Mouse (Mus musculus) Patski (cell line): ENCODE data around the gene Sptbn1. TPM values are rescaled to one million over a fixed set of nuclear protein-coding genes. Genes with fewer than 3 reads are reported as not detected.
A peak's percentile ranks its signal among the peaks of the same experiment; 100 is the strongest.

Source experiments
- ATAC-seq: fragments of 100-300 bp; one replicate; pipeline ENCODE4 v1.8.0; 2021
- CTCF ChIA-PET: fragments of 350-600 bp; sonication (Branson Sonifier 250); formaldehyde crosslinking; loops from one replicate; lab custom pipeline; 2022; ENCODE audit warnings: inconsistent platforms; lab: Charles Lee
- POLR2A ChIA-PET: fragments of 350-600 bp; sonication (Branson Sonifier 250); formaldehyde crosslinking; loops from one replicate; lab custom pipeline; 2022; ENCODE audit warnings: antibody characterized with exemption, inconsistent platforms; lab: Charles Lee
- DNase-seq: peaks from one replicate; pipeline ENCODE4 v3.0.0-alpha.2; 2011; ENCODE audit warnings: low read depth, low spot score
- H3K27me3 ChIP-seq: fragments of 371-371 bp; one replicate; pipeline ENCODE4 v1.5.1; 2021
- CTCF ChIP-seq: fragments of 100-300 bp; IDR thresholded peaks from one replicate; pipeline ENCODE4 v1.5.1; 2021
- in situ Hi-C: fragments of 300-500 bp; cut with MboI; formaldehyde crosslinking; loops from 3 replicates; pipeline ENCODE4 v1.11.1; 2018; ENCODE audit warnings: low pct_unique_long_range_greater_than_20kb, mixed read lengths
- polyA plus RNA-seq: library from polyadenylated mRNA; unstranded; gene quantifications from one replicate; pipeline ENCODE4 v1.2.3, GENCODE M21; 2021

Gene Sptbn1
- polyA plus RNA-seq, 1 experiment from 2014 or later, result 151 TPM

DNA sequence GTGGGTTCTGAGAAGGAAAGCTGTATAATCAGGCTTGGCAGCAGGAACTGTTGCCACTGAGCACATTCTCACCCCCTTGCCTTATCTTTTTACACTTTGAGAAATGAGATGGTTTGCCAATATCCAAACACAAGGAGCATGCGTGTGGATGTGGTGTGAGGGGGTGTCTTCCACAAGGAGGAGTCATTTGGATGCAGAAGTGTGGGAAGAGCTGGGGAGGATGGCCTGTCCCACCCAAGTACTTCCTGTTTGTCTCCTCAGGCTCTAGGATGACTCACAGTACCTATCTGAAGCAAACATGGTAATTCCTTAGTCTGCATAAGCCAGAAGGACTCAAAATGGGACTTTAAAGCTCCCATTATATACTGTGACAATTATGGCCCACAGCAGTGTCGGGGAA, 165.4 kb downstream of the Sptbn1 start:
- ATAC-seq, result no peak
- H3K27me3 ChIP-seq, result no peaks in the 10 kb centered on the region
- TF ChIP-seq CTCF, result no peak
- ChIA-PET POLR2A (no interaction called here), CTCF (interaction anchor here (1.6 kb wide), 1 partner anchor 116 kb away, joined by 4 read pairs; no protein-coding TSS in a partner anchor)
- DNase-seq, result no peak
- in situ Hi-C loops, result loop anchor here (25.0 kb wide), 1 partner anchor 710 kb away; no protein-coding TSS in a partner anchor

DNA sequence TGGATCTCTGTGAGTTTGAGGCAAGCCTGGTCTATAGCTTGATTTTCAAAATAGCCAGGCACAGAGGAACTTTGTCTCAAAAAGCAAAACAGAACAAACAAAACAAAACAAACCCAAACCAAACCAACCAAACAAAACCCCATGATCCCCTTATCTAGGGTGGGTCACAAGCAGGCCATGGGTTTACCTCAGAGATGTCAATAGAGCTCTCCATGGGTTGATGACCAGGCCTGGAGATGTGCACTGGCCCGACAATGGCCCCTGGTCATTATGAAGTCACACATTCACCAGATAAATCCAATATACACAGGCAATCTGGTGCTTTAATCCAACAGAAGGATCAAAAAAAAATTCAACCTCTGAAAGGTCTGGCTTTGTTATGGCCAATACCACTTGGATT, 166.2 kb downstream of the Sptbn1 start:
- in situ Hi-C loops, result loop anchor here (25.0 kb wide), 1 partner anchor 711 kb away; no protein-coding TSS in a partner anchor
- CTCF ChIA-PET, result interaction anchor here (1.6 kb wide), 1 partner anchor 117 kb away, joined by 4 read pairs; no protein-coding TSS in a partner anchor
- ATAC-seq (no peak), DNase-seq (no peak)
- POLR2A ChIA-PET, result interaction anchor here (0.6 kb wide), 1 partner anchor 707 kb away, joined by 4 read pairs; no protein-coding TSS in a partner anchor
- no peaks in the 10 kb centered on the region for H3K27me3 ChIP-seq
- no peak for TF ChIP-seq CTCF

- ChIA-PET POLR2A (no interaction called here), CTCF (no interaction called here)
- DNase-seq, result no peak
- H3K27me3 ChIP-seq, result no peaks in the 10 kb centered on the region
- in situ Hi-C loops, result loop anchor here (25.0 kb wide), 1 partner anchor 711 kb away; no protein-coding TSS in a partner anchor
- ATAC-seq, result no peak
- TF ChIP-seq CTCF, result no peak
Measured at GRCm38 (mm10) chr11:30101162-30101561, 166.8 kb downstream of the Sptbn1 start.

GRCm38 (mm10) chr11:30099916-30100315, 168.1 kb downstream of the Sptbn1 start:
- ATAC-seq, result no peak
- CTCF ChIA-PET, result no interaction called here
- no peaks in the 10 kb centered on the region for H3K27me3 ChIP-seq
- TF ChIP-seq CTCF, result no peak
- in situ Hi-C loops, result loop anchor here (25.0 kb wide), 2 partner anchors 387 to 712 kb away; no protein-coding TSS in a partner anchor
- POLR2A ChIA-PET, result no interaction called here
- no peak for DNase-seq

DNA sequence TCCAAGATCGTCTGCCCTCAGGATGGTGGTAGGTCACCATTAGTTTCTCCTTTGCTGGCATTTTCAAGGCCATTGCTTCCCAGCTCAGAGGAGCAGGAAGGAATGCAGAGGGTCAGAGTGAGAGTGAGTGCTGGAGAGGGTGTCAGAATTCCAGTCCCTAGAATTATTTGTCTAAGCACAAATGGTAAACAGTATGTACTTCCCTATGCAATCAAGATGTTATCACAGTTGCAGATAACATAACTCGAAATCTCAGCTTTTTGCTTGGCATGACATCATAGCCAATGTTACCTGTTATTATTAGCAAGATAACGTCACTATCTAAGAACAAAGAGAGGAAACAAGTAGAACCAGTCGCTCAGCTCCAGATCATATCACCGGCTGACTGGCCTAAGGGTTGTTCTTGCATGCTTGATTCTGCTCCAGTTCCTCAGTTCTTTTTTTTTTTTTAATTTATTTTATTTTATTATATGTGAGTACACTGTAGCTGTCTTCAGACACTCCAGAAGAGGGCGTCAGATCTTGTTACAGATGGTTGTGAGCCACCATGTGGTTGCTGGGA, 172.7 kb downstream of the Sptbn1 start:
- no peak for TF ChIP-seq CTCF
- in situ Hi-C loops, result loop anchor here (25.0 kb wide), 1 partner anchor 392 kb away; no protein-coding TSS in a partner anchor
- ChIA-PET POLR2A (no interaction called here), CTCF (no interaction called here)
- no peak for DNase-seq
- no peak for ATAC-seq
- H3K27me3 ChIP-seq, result no peaks in the 10 kb centered on the region

- peak; percentile 63 for TF ChIP-seq CTCF
- in situ Hi-C loops, result loop anchor here (5.0 to 25.0 kb wide), 2 partner anchors 395 to 565 kb away; no protein-coding TSS in a partner anchor
- ChIA-PET CTCF (interaction anchor here (0.7 to 1.0 kb wide), 3 partner anchors 12 to 88 kb away, joined by 3 to 4 read pairs (median 3); no protein-coding TSS in a partner anchor), POLR2A (no interaction called here)
- DNase-seq (no peak), ATAC-seq (no peak)
- H3K27me3 ChIP-seq, result no peaks in the 10 kb centered on the region
Measured at GRCm38 (mm10) chr11:30091892-30092291, 176.1 kb downstream of the Sptbn1 start.

GRCm38 (mm10) chr11:30085114-30085513, 182.9 kb downstream of the Sptbn1 start:
- POLR2A ChIA-PET, result interaction anchor here (0.5 kb wide), 2 partner anchors 41 to 808 kb away, joined by 3 read pairs; no protein-coding TSS in a partner anchor
- no peak for TF ChIP-seq CTCF

GRCm38 (mm10) chr11:30057299-30057698, 210.7 kb downstream of the Sptbn1 start:
- CTCF ChIA-PET, result interaction anchor here (0.6 kb wide), 1 partner anchor 34 kb away, joined by 3 read pairs; no protein-coding TSS in a partner anchor
- DNase-seq, result no peak
- in situ Hi-C loops, result no loop called here

More at GRCm38 (mm10) chr11:30085114-30085513, 182.9 kb downstream of the Sptbn1 start:
- in situ Hi-C loops, result loop anchor here (25.0 kb wide), 1 partner anchor 402 kb away; no protein-coding TSS in a partner anchor
- CTCF ChIA-PET, result no interaction called here
- H3K27me3 ChIP-seq, result peaks cover 6% of the 10 kb centered on the region
- no peak for ATAC-seq
- no peak for DNase-seq

More at GRCm38 (mm10) chr11:30057299-30057698, 210.7 kb downstream of the Sptbn1 start:
- POLR2A ChIA-PET, result no interaction called here
- no peaks in the 10 kb centered on the region for H3K27me3 ChIP-seq
- TF ChIP-seq CTCF, result no peak
- no peak for ATAC-seq

Other genes starting within 250 kb of the Sptbn1 start
- gene Eml6, start 242.1 kb downstream of the Sptbn1 start, polyA plus RNA-seq, result 2.7 TPM
- not detected for gene 4930505A04Rik, start 203.7 kb upstream of the Sptbn1 start, polyA plus RNA-seq